Mouse (Mus musculus) cerebellum, adult 2 months (tissue): ENCODE results near the gene Abca4. TPM values are rescaled to one million over a fixed set of nuclear protein-coding genes. Genes with fewer than 3 reads are reported as not detected.

Source experiments
- DNase-seq, 2 experiments: peaks; one replicate each; pipeline ENCODE4 v3.0.0; 2021
- H3K27ac ChIP-seq: fragments of 200-500 bp; 2 replicates; pipeline ENCODE4 v1.5.1; 2012; ENCODE audit warnings: low read length, control low read depth, inconsistent platforms; ENCODE audit not compliant: insufficient read depth
- H3K27me3 ChIP-seq: fragments of 200-500 bp; 2 replicates; pipeline ENCODE4 v1.6.1; 2012; ENCODE audit warnings: inconsistent platforms, mild to moderate bottlenecking, low read length, moderate library complexity; ENCODE audit not compliant: control insufficient read depth, insufficient read depth
- H3K4me1 ChIP-seq: fragments of 200-500 bp; 2 replicates; pipeline ENCODE4 v1.6.1; 2011; ENCODE audit warnings: low read length; ENCODE audit not compliant: control insufficient read depth, insufficient read depth
- H3K4me3 ChIP-seq: fragments of 200-500 bp; replicated peaks from 2 replicates; pipeline ENCODE3; 2011; ENCODE audit warnings: mild to moderate bottlenecking, low read depth, low read length, control low read depth; ENCODE audit not compliant: insufficient read depth
- CTCF ChIP-seq: fragments of 200-500 bp; IDR thresholded peaks from 2 replicates; pipeline ENCODE4 v1.5.1; 2011; ENCODE audit warnings: low read depth, mild to moderate bottlenecking, control low read depth, low read length, moderate library complexity, borderline replicate concordance; ENCODE audit not compliant: insufficient read depth
- POLR2A ChIP-seq: fragments of 200-500 bp; IDR thresholded peaks from 2 replicates; pipeline ENCODE4 v1.6.1; 2011; ENCODE audit warnings: low read length, control low read depth, borderline replicate concordance; ENCODE audit not compliant: insufficient read depth
- WGBS: fragments of 180-500 bp; shearing (Covaris S2); methylation state at CpG from one replicate; pipeline ENCODE4 v1.1.7; 2018; 5-methylcytosine and 5-hydroxymethylcytosine counted together
- polyA plus RNA-seq: library from polyadenylated mRNA; depleted of rRNA; stranded (reverse); fragments of >200 nt; gene quantifications from 2 replicates; pipeline ENCODE4 v1.2.3, GENCODE M21; 2012

The Abca4 gene
- polyA plus RNA-seq, 1 experiment: 2.3 TPM

- DNase-seq: no peak
- Histone ChIP-seq H3K4me1 (no peaks in the 10 kb centered on the region), H3K27me3 (no peaks in the 10 kb centered on the region), H3K4me3 (no peak overlapping the region), H3K27ac (no peak overlapping the region)
- no peak for TF ChIP-seq CTCF
- 93% methylated on average over 5 of the region's 5 CpGs for WGBS
Observed at GRCm38 (mm10) chr3:122019159-122019558, 25.1 kb upstream of the Abca4 start.

GRCm38 (mm10) chr3:122021029-122021652, 23.1 kb upstream of the Abca4 start:
- 60% methylated on average over 8 of the region's 8 CpGs for WGBS
- TF ChIP-seq CTCF (no peak), POLR2A (no peak)
- H3K27me3 ChIP-seq: no peaks in the 10 kb centered on the region
- H3K27ac ChIP-seq: no peak overlapping the region
- no peak for DNase-seq
- H3K4me1 ChIP-seq: no peaks in the 10 kb centered on the region
- H3K4me3 ChIP-seq: no peak overlapping the region

- WGBS: 87% methylated on average over 3 of the region's 3 CpGs
- Histone ChIP-seq H3K27me3 (no peaks in the 10 kb centered on the region), H3K4me1 (no peaks in the 10 kb centered on the region), H3K27ac (no peak overlapping the region), H3K4me3 (no peak overlapping the region)
- DNase-seq: no peak
- TF ChIP-seq POLR2A (no peak), CTCF (no peak)
Observed at GRCm38 (mm10) chr3:122022355-122022754, 21.9 kb upstream of the Abca4 start.

GRCm38 (mm10) chr3:122026676-122027075, 17.6 kb upstream of the Abca4 start:
- Histone ChIP-seq H3K4me1 (no peaks in the 10 kb centered on the region), H3K27ac (no peak overlapping the region), H3K4me3 (no peak overlapping the region), H3K27me3 (no peaks in the 10 kb centered on the region)
- TF ChIP-seq POLR2A: no peak
- no peak for TF ChIP-seq CTCF
- DNase-seq: no peak
- 75% methylated on average over 5 of the region's 5 CpGs for WGBS

- Histone ChIP-seq H3K27me3 (no peaks in the 10 kb centered on the region), H3K4me1 (no peaks in the 10 kb centered on the region), H3K4me3 (no peak overlapping the region), H3K27ac (no peak overlapping the region)
- 92% methylated on average over 8 of the region's 8 CpGs for whole genome bisulfite sequencing
- no peak for TF ChIP-seq CTCF
- no peak for TF ChIP-seq POLR2A
- no peak for DNase-seq
Observed at GRCm38 (mm10) chr3:122027776-122028175, 16.5 kb upstream of the Abca4 start.

GRCm38 (mm10) chr3:122033248-122033837, 10.9 kb upstream of the Abca4 start:
- no peak for DNase-seq

GRCm38 (mm10) chr3:122034240-122034639, 10.0 kb upstream of the Abca4 start:
- WGBS: 68% methylated on average over 5 of the region's 5 CpGs
- no peak overlapping the region for H3K27ac ChIP-seq
- no peak for TF ChIP-seq POLR2A
- TF ChIP-seq CTCF: no peak
- no peaks in the 10 kb centered on the region for H3K4me1 ChIP-seq
- no peak for DNase-seq
- H3K4me3 ChIP-seq: no peak overlapping the region
- no peaks in the 10 kb centered on the region for H3K27me3 ChIP-seq

More at GRCm38 (mm10) chr3:122033248-122033837, 10.9 kb upstream of the Abca4 start:
- Histone ChIP-seq H3K4me3 (no peak overlapping the region), H3K27ac (no peak overlapping the region), H3K4me1 (no peaks in the 10 kb centered on the region), H3K27me3 (no peaks in the 10 kb centered on the region)
- WGBS: 58% methylated on average over 9 of the region's 9 CpGs
- TF ChIP-seq CTCF: no peak
- no peak for TF ChIP-seq POLR2A

- Histone ChIP-seq H3K4me3 (no peak overlapping the region), H3K27me3 (no peaks in the 10 kb centered on the region), H3K27ac (no peak overlapping the region), H3K4me1 (no peaks in the 10 kb centered on the region)
- no peak for DNase-seq
- TF ChIP-seq POLR2A: no peak
- TF ChIP-seq CTCF: no peak
- 64% methylated on average over 3 of the region's 3 CpGs for WGBS
Observed at GRCm38 (mm10) chr3:122035092-122035491, 9.2 kb upstream of the Abca4 start.
